Mouse (Mus musculus): ENCODE measurements at regions not wholly inside any gene's neighbourhood (a gene's known extent, or its start where the extent isn't known, plus 50 kb on each side); places are given as distances from the start of the nearest gene placed in this dataset.
"Not testable (repeated sequence)": the region's sequence is repeated elsewhere in the genome, so short reads cannot be mapped to it uniquely, and the experiment has no call there.

- DNase-seq (ENCODE audit: low read depth, low spot score): no peak
These were observed 172.7 kb upstream of the Cntnap5b start for GRCm38 (mm10) chr1:99599696-99600489.

GRCm38 (mm10) chr1:99605213-99605612, 167.4 kb upstream of the Cntnap5b start:
- peak; percentile 1 for DNase-seq (ENCODE audit: low read depth, low spot score)

GRCm38 (mm10) chr1:99619221-99619620, 153.3 kb upstream of the Cntnap5b start:
- no peak for DNase-seq (ENCODE audit: low read depth, low spot score)

GRCm38 (mm10) chr1:99630971-99631370, 141.6 kb upstream of the Cntnap5b start:
- not testable (repeated sequence) for DNase-seq (ENCODE audit: low read depth, low spot score)

- DNase-seq (ENCODE audit: low read depth, low spot score): no peak
These were observed 108.9 kb upstream of the Cntnap5b start for GRCm38 (mm10) chr1:99663641-99664040.

- no peak for DNase-seq (ENCODE audit: low read depth, low spot score)
These were observed 92.6 kb upstream of the Cntnap5b start for GRCm38 (mm10) chr1:99679980-99680379.

- no peak for DNase-seq (ENCODE audit: low read depth, low spot score)
These were observed 75.5 kb upstream of the Cntnap5b start for GRCm38 (mm10) chr1:99697089-99697488.

- DNase-seq (ENCODE audit: low read depth, low spot score): no peak
These were observed 57.7 kb upstream of the Cntnap5b start for GRCm38 (mm10) chr1:99714912-99715311.

GRCm38 (mm10) chr1:99716266-99716665, 56.3 kb upstream of the Cntnap5b start:
- no peak for DNase-seq (ENCODE audit: low read depth, low spot score)
